Comparison of ENCODE assay signal across 8 mouse cellular contexts in genomic region chr7:127876041-127876466, GRCm38 (mm10). TPM values are rescaled to one million over a fixed set of nuclear protein-coding genes. Genes with fewer than 3 reads are reported as not detected.
DNase-seq lines count a peak whose midpoint lies in the region; ATAC-seq and TF ChIP-seq lines count a peak whose summit lies in the region.

TSS of gene Zfp646 (plus strand) at chr7:127876221.

- H3K9ac ChIP-seq in heart, embryonic 15.5 days: peak within 1 kb of the TSS; percentile 96
- peak within 1 kb of the TSS; percentile 98 for H3K9ac ChIP-seq in liver, embryonic 12.5 days
- H3K9ac ChIP-seq in stomach, postnatal 0 days (ENCODE audit: low read length): peak within 1 kb of the TSS; percentile 94

- WGBS in heart, embryonic 15.5 days: under 1% methylated on average over 41 of the region's 41 CpGs
- WGBS in liver, embryonic 12.5 days (ENCODE audit: insufficient replicate concordance): under 1% methylated on average over 41 of the region's 41 CpGs
- under 1% methylated on average over 40 of the region's 41 CpGs for WGBS in stomach, postnatal 0 days

- peak within 1 kb of the TSS; percentile 86 for H3K4me2 ChIP-seq in heart, embryonic 15.5 days
- H3K4me2 ChIP-seq in liver, embryonic 12.5 days: peak within 1 kb of the TSS; percentile 89
- H3K4me2 ChIP-seq in stomach, postnatal 0 days (replicated peaks; ENCODE audit: low read depth): peak within 1 kb of the TSS; percentile 68

- peak; percentile 88 for ATAC-seq in heart, embryonic 15.5 days (replicated peaks; ENCODE audit: insufficient number of reproducible peaks, insufficient read depth, low FRiP score, low read depth)
- peak; percentile 82 for ATAC-seq in liver, embryonic 12.5 days
- peak; percentile 89 for ATAC-seq in stomach, postnatal 0 days (ENCODE audit: low FRiP score, low TSS enrichment)

- H3K4me1 ChIP-seq in heart, embryonic 15.5 days (replicated peaks): peaks cover 25% of the 10 kb centered on the region
- peaks cover 45% of the 10 kb centered on the region for H3K4me1 ChIP-seq in liver, embryonic 12.5 days
- H3K4me1 ChIP-seq in stomach, postnatal 0 days (replicated peaks; ENCODE audit: control insufficient read depth, insufficient read depth): 0 out of 2 replicates have a peak, but pooled peaks cover 3% of the 10 kb centered on the region

- peaks cover 30% of the 10 kb centered on the region for H3K36me3 ChIP-seq in heart, embryonic 15.5 days
- H3K36me3 ChIP-seq in liver, embryonic 12.5 days: peaks cover 61% of the 10 kb centered on the region
- H3K36me3 ChIP-seq in stomach, postnatal 0 days (ENCODE audit: control insufficient read depth, insufficient read depth, low read length): peaks cover 22% of the 10 kb centered on the region

- DNase-seq in 416B (ENCODE audit: low read depth): peak; percentile 91
- DNase-seq in adrenal gland, adult 2 months: peak; percentile 88
- peak; percentile 49 for DNase-seq in fibroblast of lung, adult 2 months (ENCODE audit: low read depth)
- peak; percentile 88 for DNase-seq in kidney, postnatal 14 days
- peak; percentile 86 for DNase-seq in naive thymus-derived CD4-positive, alpha-beta T cell, adult 2 months (ENCODE audit: low read depth)
- DNase-seq in stomach, postnatal 0 days (ENCODE audit: low spot score): peak; percentile 93

- no peak for TF ChIP-seq CTCF in stomach, postnatal 0 days (IDR thresholded peaks at IDR 0.05; ENCODE audit: low read depth)

- no peaks in the 10 kb centered on the region for H3K9me3 ChIP-seq in heart, embryonic 15.5 days (replicated peaks)
- H3K9me3 ChIP-seq in liver, embryonic 12.5 days (replicated peaks): peaks cover 33% of the 10 kb centered on the region
- H3K9me3 ChIP-seq in stomach, postnatal 0 days (ENCODE audit: control insufficient read depth, low read length): no peaks in the 10 kb centered on the region

- TF ChIP-seq EP300 in stomach, postnatal 0 days (optimal IDR thresholded peaks at IDR 0.05): no peak

- peak within 1 kb of the TSS; percentile 99 for H3K27ac ChIP-seq in heart, embryonic 15.5 days
- peak within 1 kb of the TSS; percentile 97 for H3K27ac ChIP-seq in liver, embryonic 12.5 days
- peak within 1 kb of the TSS; percentile 97 for H3K27ac ChIP-seq in stomach, postnatal 0 days (replicated peaks)

- no peaks in the 10 kb centered on the region for H3K27me3 ChIP-seq in heart, embryonic 15.5 days
- no peaks in the 10 kb centered on the region for H3K27me3 ChIP-seq in liver, embryonic 12.5 days (replicated peaks)
- no peaks in the 10 kb centered on the region for H3K27me3 ChIP-seq in stomach, postnatal 0 days (ENCODE audit: control insufficient read depth, insufficient read depth, low read length)

- H3K4me3 ChIP-seq in heart, embryonic 15.5 days: peak within 1 kb of the TSS; percentile 88
- peak within 1 kb of the TSS; percentile 97 for H3K4me3 ChIP-seq in liver, embryonic 12.5 days
- peak within 1 kb of the TSS; percentile 97 for H3K4me3 ChIP-seq in stomach, postnatal 0 days (ENCODE audit: low read depth, low read length)

RNA-seq across cellular contexts. Expression of gene Zfp646, which starts in this region (rescaled TPM):
- 10 to 100 TPM; 28.9 to 33.1 TPM for total RNA-seq in adrenal gland, adult 2 months (2021)
- polyA plus RNA-seq in adrenal gland, adult 2 months (2012; rRNA removed): 14.1 and 15.9 TPM in 2 replicates
- polyA plus RNA-seq in heart, embryonic 15.5 days (2015; fragmentation: Nextera tagmentation; extraction: Ambion mirVana): 5.3 and 7.0 TPM in 2 replicates
- 8.6 and 9.1 TPM in 2 replicates for polyA plus RNA-seq in liver, embryonic 12.5 days (2016; fragmentation: Nextera tagmentation; extraction: Ambion mirVana)
- polyA plus RNA-seq in stomach, postnatal 0 days (2015; fragmentation: Nextera tagmentation; extraction: Ambion mirVana): 3.6 and 3.8 TPM in 2 replicates

Comparison
In these comparisons a context has a peak if more than half of its experiments do, and no peak if none do; other contexts are left out.
1. Peak in every context shown above with its lines: DNase-seq, ATAC-seq, H3K4me3 ChIP-seq and H3K27ac ChIP-seq.